Mouse (Mus musculus) 3134 (cell line): ENCODE results near the gene Irx2.

Experiments used
- DNase-seq: peaks from one replicate; pipeline ENCODE4 v3.0.0-alpha.2; 2011; ENCODE audit warnings: low spot score; ENCODE audit not compliant: insufficient read length; ENCODE audit errors: extremely low read depth

The Irx2 gene

GRCm38 (mm10) chr13:72628462-72628916 is at the start of gene Irx2:
Gene Irx2 (plus strand): TSS chr13:72628820.
- peak; percentile 99 for DNase-seq

- no peak for DNase-seq
Measured at GRCm38 (mm10) chr13:72581276-72581675, 47.3 kb upstream of the Irx2 start.

- no peak for DNase-seq
Measured at GRCm38 (mm10) chr13:72592526-72592925, 36.1 kb upstream of the Irx2 start.

- no peak for DNase-seq
Measured at GRCm38 (mm10) chr13:72593310-72593709, 35.3 kb upstream of the Irx2 start.

- DNase-seq, result no peak
Measured at GRCm38 (mm10) chr13:72593710-72594111, 34.9 kb upstream of the Irx2 start.

- no peak for DNase-seq
Measured at GRCm38 (mm10) chr13:72599254-72599653, 29.4 kb upstream of the Irx2 start.

- DNase-seq, result no peak
Measured at GRCm38 (mm10) chr13:72608706-72609105, 19.9 kb upstream of the Irx2 start.

- no peak for DNase-seq
Measured at GRCm38 (mm10) chr13:72610277-72610676, 18.3 kb upstream of the Irx2 start.

- peak; percentile 87 for DNase-seq
Measured at GRCm38 (mm10) chr13:72623926-72624846, 4.4 kb upstream of the Irx2 start.

GRCm38 (mm10) chr13:72624847-72625170 is 3.8 kb upstream of the Irx2 start:
- no peak for DNase-seq

- DNase-seq, result peak; percentile 86
Measured at GRCm38 (mm10) chr13:72625236-72625950, 3.2 kb upstream of the Irx2 start.

GRCm38 (mm10) chr13:72627391-72628321 is 964 bp upstream of the Irx2 start:
- DNase-seq, result peak; percentile 78

- DNase-seq, result peak; percentile 83
Measured at GRCm38 (mm10) chr13:72628935-72629631, 463 bp downstream of the Irx2 start.

GRCm38 (mm10) chr13:72629806-72630205 is 1.2 kb downstream of the Irx2 start:
- peak; percentile 48 for DNase-seq

GRCm38 (mm10) chr13:72630501-72631372 is 2.1 kb downstream of the Irx2 start:
- peak; percentile 70 for DNase-seq

GRCm38 (mm10) chr13:72631373-72632021 is 2.9 kb downstream of the Irx2 start:
- peak; percentile 77 for DNase-seq

GRCm38 (mm10) chr13:72632361-72632760 is 3.7 kb downstream of the Irx2 start:
- DNase-seq, result peak; percentile 42

GRCm38 (mm10) chr13:72633097-72633496 is 4.5 kb downstream of the Irx2 start:
- DNase-seq, result peak; percentile 45
